In genomic region chr6:23078273-23078672, GRCm38 (mm10) we compare ENCODE assay signal across 23 mouse cellular contexts. TPM values are rescaled to one million over a fixed set of nuclear protein-coding genes. Genes with fewer than 3 reads are reported as not detected.
"Had no signal": no experiment of that assay in that cellular context is flagged by ENCODE, and none has a peak within 500 bp of the region (broad histone marks: within the 10 kb centered on the region; RNA-seq: fewer than 3 reads in every experiment).

No protein-coding gene starts in this region.

- H3K4me2 ChIP-seq: liver, embryonic 15.5 days; lung, embryonic 15.5 days; midbrain, embryonic 12.5 days had no signal

- H3K27ac ChIP-seq: liver, embryonic 15.5 days; lung, embryonic 15.5 days; macrophage; midbrain, embryonic 10.5 days; midbrain, embryonic 12.5 days had no signal

- H3K4me1 ChIP-seq: liver, embryonic 15.5 days; megakaryocyte, embryonic 14.5 days; midbrain, embryonic 12.5 days had no signal

- H3K4me3 ChIP-seq: liver, embryonic 15.5 days; lung, embryonic 15.5 days; megakaryocyte, embryonic 14.5 days; midbrain, embryonic 10.5 days; midbrain, embryonic 12.5 days; myocyte had no signal

- H3K36me3 ChIP-seq: liver, embryonic 15.5 days; lung, embryonic 15.5 days; midbrain, embryonic 10.5 days; midbrain, embryonic 12.5 days had no signal

- H3K9ac ChIP-seq: liver, embryonic 15.5 days; liver, postnatal 0 days; lung, embryonic 15.5 days; midbrain, embryonic 12.5 days had no signal

- H3K9me3 ChIP-seq: liver, embryonic 15.5 days; lung, embryonic 15.5 days; midbrain, embryonic 10.5 days; midbrain, embryonic 12.5 days had no signal

- ATAC-seq: liver, postnatal 0 days; lung, postnatal 0 days; midbrain, embryonic 16.5 days had no signal

- DNase-seq: liver, postnatal 0 days; lung, adult 2 months; lung, postnatal 14 days; lung, postnatal 36 days; midbrain, embryonic 14.5 days; retina, postnatal 1 day; right cerebral cortex, adult 18-20 months; right cerebral cortex, postnatal 25 days; right cerebral cortex, postnatal 4 days; spleen, adult 18-20 months; thymus, adult 18-20 months; thymus, postnatal 14 days; thymus, postnatal 36 days had no signal

- H3K27me3 ChIP-seq: liver, embryonic 15.5 days; lung, embryonic 15.5 days; megakaryocyte, embryonic 14.5 days; midbrain, embryonic 12.5 days had no signal

RNA-seq across cellular contexts. Expression of gene Aass, which starts 54.5 kb away (rescaled TPM):
- polyA plus RNA-seq: macrophage; myocyte; small intestine, adult 2 months had no signal
